Mouse (Mus musculus): ENCODE results near the gene Pnrc1.
"Not testable (repeated sequence)": the region's sequence is repeated elsewhere in the genome, so short reads cannot be mapped to it uniquely, and the experiment has no call there.

Gene Pnrc1

DNA sequence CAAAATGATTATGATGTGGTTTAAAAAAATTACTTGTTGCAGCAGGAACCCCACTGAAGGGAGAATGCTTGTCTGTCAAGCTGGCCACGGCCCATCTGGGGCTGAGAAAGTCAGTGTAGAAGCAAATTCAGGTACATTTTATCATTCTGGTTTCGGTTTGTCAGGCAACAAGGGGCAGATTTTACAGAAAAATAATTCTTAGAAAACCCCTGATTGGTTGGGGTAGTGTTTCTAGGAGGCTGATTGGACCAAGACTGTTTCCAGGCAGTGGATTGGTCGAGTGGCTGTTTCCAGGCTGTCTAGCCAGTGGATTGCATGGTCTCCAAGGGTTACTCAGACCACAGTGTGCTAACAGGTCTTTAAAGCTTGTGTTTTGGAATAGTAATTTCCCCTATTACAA, at the start of gene Pnrc1:
Gene Pnrc1 (minus strand): TSS at position 162 of the 400 bp plus-strand sequence.
- DNase-seq (ENCODE audit: low spot score in 2 of 2) = peak; percentile 48 to 68

GRCm38 (mm10) chr4:33337999-33338398, 48.0 kb upstream of the Pnrc1 start:
- DNase-seq (ENCODE audit: low spot score in 2 of 2) = no peak

DNA sequence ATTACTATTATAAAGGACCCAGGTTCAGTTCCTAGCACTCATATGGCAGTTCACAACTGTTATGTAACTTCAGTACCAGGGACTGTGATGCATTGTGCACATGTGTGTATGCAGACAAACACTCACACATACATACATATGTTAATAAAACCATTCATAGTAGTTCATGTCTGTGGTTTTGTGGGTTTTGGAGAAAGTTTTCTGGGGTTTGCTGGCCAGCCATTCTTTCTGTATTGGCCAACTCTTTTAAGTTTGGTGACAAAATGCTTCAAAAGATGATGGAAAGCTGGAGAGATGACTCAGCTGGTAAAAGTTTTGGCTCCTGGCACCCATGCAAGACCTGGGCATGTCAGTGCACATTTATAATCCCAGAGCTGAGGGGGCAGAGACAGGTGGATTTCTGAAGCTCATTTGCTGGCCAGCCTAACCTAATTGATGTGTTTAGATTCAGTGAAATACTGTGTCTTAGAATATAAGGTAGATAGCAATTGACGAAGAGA, 43.0 kb upstream of the Pnrc1 start:
- DNase-seq (ENCODE audit: low spot score in 2 of 2) = no peak

DNA sequence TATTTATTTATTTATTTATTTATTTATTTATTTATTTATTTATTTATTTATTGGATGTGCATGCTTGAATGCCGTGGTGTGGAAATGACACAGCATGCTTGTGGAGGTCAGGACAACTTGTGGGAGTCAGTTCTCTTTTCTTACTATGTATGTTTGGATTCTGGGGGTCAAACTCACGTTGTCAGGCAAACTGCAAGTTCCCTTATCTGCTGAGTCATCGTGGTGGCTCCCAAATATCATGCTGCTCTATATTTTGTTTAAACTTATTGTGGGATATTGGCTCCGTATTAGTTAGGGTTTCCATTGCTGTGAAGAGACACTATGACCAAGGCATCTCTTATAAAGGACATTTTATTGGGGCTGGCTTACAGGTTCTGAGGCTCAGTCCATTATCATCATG, 41.2 kb upstream of the Pnrc1 start:
- no peak for DNase-seq (ENCODE audit: low spot score in 2 of 2)

DNA sequence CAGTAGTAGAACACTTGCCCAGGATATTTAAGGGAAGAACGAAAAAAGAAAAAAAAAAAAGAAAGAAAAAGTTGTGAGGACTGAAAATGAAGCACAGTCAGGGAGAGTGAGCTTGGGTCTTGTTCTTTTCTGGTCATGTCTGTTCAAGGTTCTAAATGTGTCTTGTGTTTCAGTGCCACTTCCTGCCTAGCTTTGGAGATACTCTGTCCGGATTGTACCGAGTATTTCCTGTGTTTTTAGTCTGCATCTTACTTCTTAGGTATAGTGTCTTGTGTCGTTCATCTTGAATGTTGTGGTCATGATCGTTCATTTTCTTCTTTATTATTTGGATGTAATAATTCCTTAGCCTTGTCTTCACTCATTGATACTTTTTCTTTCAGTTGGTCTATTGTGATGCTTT, 25.9 kb upstream of the Pnrc1 start:
- no peak for DNase-seq (ENCODE audit: low spot score in 2 of 2)

DNA sequence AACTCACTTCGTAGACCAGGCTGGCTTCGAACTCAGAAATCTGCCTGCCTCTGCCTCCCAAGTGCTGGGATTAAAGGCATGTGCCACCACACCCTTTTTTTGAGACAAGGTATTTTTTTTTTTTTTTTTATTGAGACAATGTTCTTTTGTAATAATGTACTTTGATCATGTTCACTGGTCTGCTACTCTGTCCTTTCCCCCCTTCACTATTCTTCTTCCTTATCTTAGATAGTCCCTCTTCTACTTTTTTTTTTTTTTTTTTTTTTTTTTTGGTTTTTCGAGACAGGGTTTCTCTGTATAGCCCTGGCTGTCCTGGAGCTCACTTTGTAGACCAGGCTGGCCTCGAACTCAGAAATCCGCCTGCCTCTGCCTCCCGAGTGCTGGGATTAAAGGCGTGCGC, 24.2 kb upstream of the Pnrc1 start:
- not testable (repeated sequence) for DNase-seq (ENCODE audit: low spot score in 2 of 2)

GRCm38 (mm10) chr4:33310840-33311437, 21.0 kb upstream of the Pnrc1 start:
- no peak for DNase-seq (ENCODE audit: low spot score in 2 of 2)

DNA sequence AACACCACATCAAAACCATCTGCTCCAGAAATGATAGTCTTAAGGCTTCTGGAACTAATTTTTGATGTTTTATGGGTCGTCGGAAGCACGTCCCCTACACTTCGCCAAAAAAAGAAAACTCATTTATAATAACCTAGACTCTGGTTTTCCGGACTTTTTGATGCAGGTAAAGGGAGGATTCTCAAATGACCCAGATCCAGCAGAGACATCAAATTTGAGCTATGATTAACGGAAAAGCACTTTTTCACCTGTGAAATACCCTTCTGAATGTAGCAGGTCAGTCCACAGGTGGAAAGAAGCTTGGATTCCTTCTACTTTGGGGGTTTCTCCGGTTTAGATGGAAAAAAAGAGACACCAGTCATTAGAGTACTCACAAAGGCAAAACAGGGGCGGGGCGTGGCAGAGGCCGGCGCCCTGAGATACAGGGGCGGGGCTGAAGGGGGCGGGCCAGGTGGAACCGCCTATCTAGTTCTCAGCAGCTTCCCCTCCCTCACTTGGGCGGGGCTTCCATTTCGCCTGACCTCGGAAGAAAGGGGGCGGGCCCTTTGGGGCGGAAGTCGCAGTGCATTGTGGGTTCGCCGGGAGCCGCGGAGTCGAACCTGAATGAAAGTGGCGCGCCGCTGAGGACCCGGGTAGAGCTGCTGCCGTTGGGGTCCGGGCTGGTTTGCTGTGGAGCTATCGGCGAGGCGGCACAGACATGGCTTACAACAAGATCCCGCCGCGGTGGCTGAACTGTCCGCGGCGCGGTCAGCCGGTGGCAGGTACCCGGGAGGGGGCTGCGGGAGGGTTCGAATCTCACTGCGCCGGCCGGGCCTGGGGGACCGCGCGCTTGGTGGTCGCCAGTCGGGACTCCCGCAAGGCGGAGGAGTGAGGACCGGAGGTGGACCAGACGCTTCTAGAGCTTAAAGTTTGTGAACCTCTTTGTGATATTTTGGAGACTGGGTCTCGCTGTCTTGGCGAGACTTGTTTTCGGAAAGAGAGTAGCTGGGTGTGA, 20.1 kb upstream of the Pnrc1 start, which contains the start of gene Rngtt:
Gene Rngtt (plus strand): TSS at position 548 of the 994 bp plus-strand sequence.
- peak; percentile 96 for DNase-seq (ENCODE audit: low spot score in 2 of 2)

- no peak for DNase-seq (ENCODE audit: low spot score in 2 of 2)
These were observed 17.2 kb upstream of the Pnrc1 start for GRCm38 (mm10) chr4:33307146-33307545.

DNA sequence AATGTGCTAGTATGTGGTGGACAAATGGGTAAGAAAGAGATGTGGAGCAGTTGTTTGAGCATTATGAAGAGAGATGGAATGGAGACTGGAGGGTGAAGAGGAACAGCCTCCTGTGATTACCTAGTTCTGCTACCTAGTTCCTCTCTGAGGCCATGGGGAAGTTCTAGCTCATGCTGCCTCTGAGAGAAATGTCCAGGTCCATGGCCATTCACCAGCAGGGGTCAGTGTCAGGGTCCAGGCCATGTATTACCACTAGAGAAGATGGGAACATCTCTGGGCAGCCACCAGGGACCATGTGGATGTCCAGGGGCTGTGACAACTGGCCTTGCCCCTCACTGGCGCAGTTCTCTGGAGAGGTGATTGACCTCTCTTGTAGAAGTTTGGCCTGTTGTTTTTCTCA, 13.1 kb upstream of the Pnrc1 start:
- no peak for DNase-seq (ENCODE audit: low spot score in 2 of 2)

GRCm38 (mm10) chr4:33300891-33301665, 11.1 kb upstream of the Pnrc1 start:
- not testable (repeated sequence) for DNase-seq (ENCODE audit: low spot score in 2 of 2)

- DNase-seq (ENCODE audit: low spot score in 2 of 2) = peak; percentile 58 to 83
These were observed 2.7 kb upstream of the Pnrc1 start for GRCm38 (mm10) chr4:33292409-33293370.

DNA sequence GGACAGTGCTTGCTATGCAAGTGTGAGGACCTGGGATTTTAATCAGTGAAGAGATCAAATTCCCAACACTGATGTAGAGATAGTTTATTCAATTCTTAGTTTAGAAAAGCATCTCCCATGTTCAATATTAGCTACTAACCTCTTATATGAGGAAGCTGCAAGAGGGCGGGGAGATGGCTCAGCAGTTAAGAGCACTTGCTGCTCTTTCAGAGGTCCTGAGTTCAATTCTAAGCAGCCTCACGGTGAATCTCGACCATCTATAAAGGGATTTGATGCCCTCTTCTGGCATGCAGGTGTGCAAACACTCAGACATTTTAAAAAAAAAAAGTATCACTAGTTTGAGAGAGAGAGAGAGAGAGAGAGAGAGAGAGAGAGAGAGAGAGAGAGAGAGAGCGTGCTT, 915 bp upstream of the Pnrc1 start:
- no peak for DNase-seq (ENCODE audit: low spot score in 2 of 2)

DNA sequence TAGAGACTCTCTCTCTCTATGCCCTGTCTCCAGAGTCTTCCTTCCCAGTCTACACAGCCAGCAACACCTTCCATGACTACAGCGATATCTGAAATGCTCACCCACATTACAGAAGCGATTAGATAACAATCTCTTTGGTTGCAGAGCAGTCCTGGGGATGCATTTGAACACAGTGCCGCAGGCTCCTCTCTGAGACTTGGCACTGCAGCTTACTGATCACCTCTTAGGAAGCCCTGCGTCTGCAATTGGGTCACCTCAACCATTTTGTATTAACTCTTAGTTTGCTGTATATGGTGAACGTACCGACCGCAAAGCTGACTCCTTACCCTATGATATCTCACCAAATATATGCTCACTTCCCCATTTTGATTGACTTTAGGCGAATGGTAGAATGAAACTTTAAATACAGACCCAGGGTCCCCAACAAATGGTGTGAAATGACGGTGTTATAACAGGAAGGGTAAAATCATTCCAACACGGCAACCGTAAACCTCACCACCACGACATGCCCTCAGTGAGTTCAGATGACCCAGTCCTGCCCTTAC, 785 bp downstream of the Pnrc1 start:
- DNase-seq (ENCODE audit: low spot score in 2 of 2) = no peak

- no peak for DNase-seq (ENCODE audit: low spot score in 2 of 2)
These were observed 4.5 kb downstream of the Pnrc1 start for GRCm38 (mm10) chr4:33285448-33285847.

GRCm38 (mm10) chr4:33284083-33284880, 5.7 kb downstream of the Pnrc1 start:
- no peak for DNase-seq (ENCODE audit: low spot score in 2 of 2)

DNA sequence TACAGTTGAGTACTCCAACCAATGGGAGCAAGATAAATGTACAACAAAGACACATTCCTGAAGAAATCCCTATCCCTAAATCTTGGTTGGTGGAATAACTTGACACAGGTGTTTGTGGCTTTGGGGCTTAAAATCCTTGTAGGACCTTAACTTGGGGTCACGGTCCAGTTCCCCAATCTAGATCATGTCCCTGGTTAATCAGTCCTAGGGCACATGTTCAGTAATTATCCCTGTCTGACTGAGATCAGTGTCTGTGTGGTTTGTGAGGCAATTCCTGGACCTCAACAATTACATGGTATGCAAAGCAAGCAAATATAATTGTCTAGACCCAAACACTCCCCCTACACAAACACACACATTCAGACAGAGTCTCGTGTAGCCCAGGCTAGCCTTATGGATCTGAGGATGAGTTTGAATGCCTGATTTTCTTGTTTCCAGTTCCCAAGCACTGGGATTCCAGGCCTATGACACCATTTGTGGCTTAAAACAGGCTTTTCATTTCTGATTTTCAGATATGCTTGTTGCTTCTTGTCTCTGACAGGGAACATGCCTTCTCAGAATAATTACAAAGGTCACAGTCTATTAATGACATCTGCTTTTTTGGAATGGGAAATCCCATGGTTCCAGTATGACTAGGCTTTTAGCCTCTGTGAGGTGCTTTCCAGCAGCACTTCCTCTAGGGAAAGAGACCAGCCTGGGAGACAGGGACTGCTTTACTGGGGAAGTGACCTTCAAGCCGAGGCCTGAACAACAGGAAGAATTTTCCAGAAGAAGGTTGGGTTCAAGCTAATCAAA, 7.9 kb downstream of the Pnrc1 start:
- no peak for DNase-seq (ENCODE audit: low spot score in 2 of 2)

DNA sequence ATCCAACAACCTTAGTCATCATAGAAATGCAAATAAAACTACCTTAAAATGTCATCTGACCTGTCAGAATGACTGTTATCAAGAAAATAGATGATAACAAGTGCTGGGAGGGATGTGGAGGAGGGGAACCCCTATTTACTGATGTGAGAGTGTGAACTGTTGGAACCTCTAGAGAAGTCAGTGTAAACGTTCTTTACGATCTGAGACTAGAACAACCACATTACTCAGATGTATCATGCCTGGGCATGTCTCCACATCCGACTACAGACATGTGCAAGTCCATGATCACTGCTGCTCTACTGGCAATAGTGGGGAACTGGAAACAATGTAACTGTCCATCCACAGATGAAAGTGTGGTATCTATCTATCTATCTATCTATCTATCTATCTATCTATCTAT, 16.5 kb downstream of the Pnrc1 start:
- no peak for DNase-seq (ENCODE audit: low spot score in 2 of 2)

Data from right cerebral cortex, postnatal 10 days (tissue).